Mouse (Mus musculus) myocyte (in vitro differentiated cells): ENCODE measurements at regions not wholly inside any gene's neighbourhood (a gene's known extent, or its start where the extent isn't known, plus 50 kb on each side); places are given as distances from the start of the nearest gene placed in this dataset.
A peak's percentile ranks its signal among the peaks of the same experiment; 100 is the strongest.

Experiments used
- H3K27me3 ChIP-seq: one replicate; pipeline ENCODE4 v1.6.1; 2011; ENCODE audit not compliant: control insufficient read depth, insufficient read depth, insufficient read length
- H3K36me3 ChIP-seq: one replicate; pipeline ENCODE4 v1.6.1; 2011; ENCODE audit not compliant: control insufficient read depth, insufficient read depth
- H3K4me2 ChIP-seq: one replicate; pipeline ENCODE4 v1.6.1; 2011; ENCODE audit warnings: low read depth, control low read depth
- H3K4me3 ChIP-seq: one replicate; pipeline ENCODE4 v1.5.1; 2011; ENCODE audit warnings: mild to moderate bottlenecking, control low read depth, moderate library complexity
- H3K79me2 ChIP-seq: one replicate; pipeline ENCODE4 v1.6.1; 2011; ENCODE audit not compliant: control insufficient read depth, insufficient read depth
- H3ac ChIP-seq: one replicate; pipeline ENCODE4 v1.6.1; 2011; ENCODE audit not compliant: control insufficient read depth, insufficient read length
- CEBPB ChIP-seq: IDR thresholded peaks from 2 replicates; pipeline ENCODE4 v1.6.1; 2011; ENCODE audit warnings: mild to moderate bottlenecking, moderate library complexity; ENCODE audit not compliant: poor library complexity, insufficient read depth, severe bottlenecking
- E2F4 ChIP-seq: IDR thresholded peaks from one replicate; pipeline ENCODE4 v1.6.1; 2011; ENCODE audit warnings: mild to moderate bottlenecking, control low read depth, moderate library complexity; ENCODE audit not compliant: insufficient read depth
- MAX ChIP-seq: IDR thresholded peaks from one replicate; pipeline ENCODE4 v1.6.1; 2011; ENCODE audit warnings: low read depth, mild to moderate bottlenecking, control low read depth
- MYOD1 ChIP-seq, 3 experiments: IDR thresholded peaks; one replicate each; pipeline ENCODE4 v1.6.1; 2011; ENCODE audit warnings: control low read depth in 2 of 3, low read depth in 2 of 3, mild to moderate bottlenecking in 2 of 3, moderate library complexity in 1 of 3; ENCODE audit not compliant: insufficient read length in 2 of 3, control insufficient read depth in 1 of 3
- MYOG ChIP-seq, 3 experiments: IDR thresholded peaks; one replicate each; pipeline ENCODE4 v1.6.1; 2011; ENCODE audit warnings: control low read depth in 2 of 3, low read depth in 2 of 3, mild to moderate bottlenecking in 2 of 3; ENCODE audit not compliant: insufficient read length in 2 of 3, control insufficient read depth in 1 of 3, insufficient read depth in 1 of 3
- POLR2A ChIP-seq: IDR thresholded peaks from one replicate; pipeline ENCODE4 v1.6.1; 2011; ENCODE audit warnings: low read depth, mild to moderate bottlenecking, control low read depth, moderate library complexity; ENCODE audit not compliant: insufficient read length
- POLR2AphosphoS2 ChIP-seq: IDR thresholded peaks from one replicate; pipeline ENCODE4 v1.6.1; 2011; ENCODE audit warnings: low read depth, control low read depth; ENCODE audit not compliant: insufficient read length
- REST ChIP-seq: IDR thresholded peaks from one replicate; pipeline ENCODE4 v1.6.1; 2011; ENCODE audit warnings: mild to moderate bottlenecking, control low read depth, moderate library complexity; ENCODE audit not compliant: insufficient read depth, insufficient read length
- SRF ChIP-seq: IDR thresholded peaks from one replicate; pipeline ENCODE4 v1.6.1; 2011; ENCODE audit warnings: low read depth; ENCODE audit not compliant: control insufficient read depth, insufficient read length
- TCF12 ChIP-seq: IDR thresholded peaks from one replicate; pipeline ENCODE4 v1.6.1; 2011; ENCODE audit warnings: mild to moderate bottlenecking, control low read depth; ENCODE audit not compliant: poor library complexity, insufficient read depth, severe bottlenecking
- TCF3 ChIP-seq: IDR thresholded peaks from one replicate; pipeline ENCODE4 v1.6.1; 2011; ENCODE audit warnings: low read depth, control low read depth; ENCODE audit not compliant: insufficient read length
- USF1 ChIP-seq: IDR thresholded peaks from one replicate; pipeline ENCODE4 v1.6.1; 2011; ENCODE audit warnings: low read depth, mild to moderate bottlenecking, control low read depth, moderate library complexity

GRCm38 (mm10) chr5:148715218-148715991 lies 162.8 kb upstream of the Ubl3 start:
- no peak for TF ChIP-seq MYOG (IDR thresholded peaks at IDR 0.05; ENCODE audit: control insufficient read depth in 1 of 3, insufficient read depth in 1 of 3, insufficient read length in 2 of 3, low read depth in 2 of 3)
- no peak for TF ChIP-seq TCF3
- TF ChIP-seq REST = no peak
- no peak for TF ChIP-seq POLR2AphosphoS2
- no peak for TF ChIP-seq MAX
- no peak for TF ChIP-seq E2F4
- no peak overlapping the region for H3K4me3 ChIP-seq
- H3K79me2 ChIP-seq = no peaks in the 10 kb centered on the region
- no peak overlapping the region for H3ac ChIP-seq
- no peak overlapping the region for H3K4me2 ChIP-seq
- no peaks in the 10 kb centered on the region for H3K27me3 ChIP-seq
- no peaks in the 10 kb centered on the region for H3K36me3 ChIP-seq

GRCm38 (mm10) chr5:148714807-148715206 lies 162.2 kb upstream of the Ubl3 start:
- H3ac ChIP-seq = no peak overlapping the region
- no peaks in the 10 kb centered on the region for H3K27me3 ChIP-seq
- no peaks in the 10 kb centered on the region for H3K36me3 ChIP-seq
- no peaks in the 10 kb centered on the region for H3K79me2 ChIP-seq
- no peak for TF ChIP-seq POLR2AphosphoS2
- TF ChIP-seq MYOD1 (IDR thresholded peaks at IDR 0.05; ENCODE audit: control insufficient read depth in 1 of 3, insufficient read length in 2 of 3, low read depth in 2 of 3) = no peak
- TF ChIP-seq SRF = no peak
- TF ChIP-seq MAX = no peak
- no peak overlapping the region for H3K4me3 ChIP-seq
- no peak overlapping the region for H3K4me2 ChIP-seq

GRCm38 (mm10) chr5:148713796-148714195 lies 161.2 kb upstream of the Ubl3 start:
- no peak overlapping the region for H3K4me2 ChIP-seq
- no peak overlapping the region for H3K4me3 ChIP-seq
- no peaks in the 10 kb centered on the region for H3K27me3 ChIP-seq
- H3K36me3 ChIP-seq = no peaks in the 10 kb centered on the region
- no peak overlapping the region for H3ac ChIP-seq
- no peaks in the 10 kb centered on the region for H3K79me2 ChIP-seq
- TF ChIP-seq POLR2A = no peak
- no peak for TF ChIP-seq TCF3
- no peak for TF ChIP-seq MAX

- Histone ChIP-seq H3ac (no peak overlapping the region), H3K27me3 (no peaks in the 10 kb centered on the region), H3K4me2 (no peak overlapping the region), H3K4me3 (no peak overlapping the region), H3K79me2 (no peaks in the 10 kb centered on the region), H3K36me3 (no peaks in the 10 kb centered on the region)
- TF ChIP-seq E2F4 (no peak), POLR2AphosphoS2 (no peak), REST (no peak), SRF (no peak), MYOG (IDR thresholded peaks at IDR 0.05; ENCODE audit: control insufficient read depth in 1 of 3, insufficient read depth in 1 of 3, insufficient read length in 2 of 3, low read depth in 2 of 3) (peak in 1 of 3 experiments; percentile 50), TCF12 (no peak), MAX (no peak), CEBPB (no peak), USF1 (no peak), TCF3 (no peak), POLR2A (no peak), MYOD1 (IDR thresholded peaks at IDR 0.05; ENCODE audit: control insufficient read depth in 1 of 3, insufficient read length in 2 of 3, low read depth in 2 of 3) (peak in 2 of 3 experiments; percentile 29 to 51)
Observed at GRCm38 (mm10) chr5:148713039-148713438, 160.4 kb upstream of the Ubl3 start.

GRCm38 (mm10) chr5:148711570-148711969 lies 159.0 kb upstream of the Ubl3 start:
- Histone ChIP-seq H3K79me2 (no peaks in the 10 kb centered on the region), H3K36me3 (no peaks in the 10 kb centered on the region), H3K4me3 (no peak overlapping the region), H3K4me2 (no peak overlapping the region), H3K27me3 (no peaks in the 10 kb centered on the region), H3ac (no peak overlapping the region)
- no peak for TF ChIP-seq USF1
- TF ChIP-seq TCF12 = no peak
- no peak for TF ChIP-seq MYOG (IDR thresholded peaks at IDR 0.05; ENCODE audit: control insufficient read depth in 1 of 3, insufficient read depth in 1 of 3, insufficient read length in 2 of 3, low read depth in 2 of 3)
